Mouse (Mus musculus) hindbrain, postnatal 0 days (tissue): ENCODE measurements at regions not wholly inside any gene's neighbourhood (a gene's known extent, or its start where the extent isn't known, plus 50 kb on each side); places are given as distances from the start of the nearest gene placed in this dataset.
A peak's percentile ranks its signal among the peaks of the same experiment; 100 is the strongest.

ENCODE experiments used
- ATAC-seq: fragments of 200-750 bp; cut with Nextera tagmentation; 2 replicates; pipeline ENCODE4 v1.8.0; 2017; ENCODE audit warnings: mild to moderate bottlenecking, moderate TSS enrichment, moderate library complexity
- DNase-seq: peaks from one replicate; pipeline ENCODE4 v3.0.0-alpha.2; 2015; ENCODE audit warnings: low spot score
- H3K27ac ChIP-seq: fragments of 300-500 bp; sonication (generic); 2 replicates; pipeline ENCODE4 v1.5.1; 2014; ENCODE audit warnings: mild to moderate bottlenecking
- H3K27me3 ChIP-seq: fragments of 300-500 bp; sonication (generic); 2 replicates; pipeline ENCODE4 v1.6.1; 2014; ENCODE audit warnings: low read length, mixed read lengths; ENCODE audit not compliant: insufficient read depth
- H3K36me3 ChIP-seq: fragments of 300-500 bp; sonication (generic); 2 replicates; pipeline ENCODE4 v1.6.1; 2014; ENCODE audit warnings: low read length, mixed read lengths; ENCODE audit not compliant: insufficient read depth
- H3K4me1 ChIP-seq: fragments of 300-500 bp; sonication (generic); 2 replicates; pipeline ENCODE4 v1.6.1; 2014; ENCODE audit warnings: antibody characterized with exemption, low read length, mixed read lengths; ENCODE audit not compliant: insufficient read depth
- H3K4me2 ChIP-seq: fragments of 300-500 bp; sonication (generic); 2 replicates; pipeline ENCODE4 v1.6.1; 2014; ENCODE audit warnings: low read depth, mild to moderate bottlenecking, low read length, moderate library complexity, mixed read lengths
- H3K4me3 ChIP-seq: fragments of 300-500 bp; sonication (generic); 2 replicates; pipeline ENCODE4 v1.5.1; 2014; ENCODE audit warnings: low read length
- H3K9ac ChIP-seq: fragments of 300-500 bp; sonication (generic); replicated peaks from 2 replicates; pipeline ENCODE4 v1.6.1; 2014; ENCODE audit warnings: mild to moderate bottlenecking, low read length, moderate library complexity, mixed read lengths
- H3K9me3 ChIP-seq: fragments of 300-500 bp; sonication (generic); 2 replicates; pipeline ENCODE4 v1.6.1; 2016; ENCODE audit warnings: low read length, mixed read lengths
- CTCF ChIP-seq: IDR thresholded peaks from 2 replicates; pipeline ENCODE4 v1.5.1; 2016; ENCODE audit warnings: antibody characterized with exemption, control low read depth, low read depth
- WGBS: fragments of 180-500 bp; shearing (Covaris S2); extraction: QIAGEN DNeasy Blood & Tissue Kit; methylation state at CpG from one replicate; pipeline ENCODE4 v1.1.7; 2014; 5-methylcytosine and 5-hydroxymethylcytosine counted together

DNA sequence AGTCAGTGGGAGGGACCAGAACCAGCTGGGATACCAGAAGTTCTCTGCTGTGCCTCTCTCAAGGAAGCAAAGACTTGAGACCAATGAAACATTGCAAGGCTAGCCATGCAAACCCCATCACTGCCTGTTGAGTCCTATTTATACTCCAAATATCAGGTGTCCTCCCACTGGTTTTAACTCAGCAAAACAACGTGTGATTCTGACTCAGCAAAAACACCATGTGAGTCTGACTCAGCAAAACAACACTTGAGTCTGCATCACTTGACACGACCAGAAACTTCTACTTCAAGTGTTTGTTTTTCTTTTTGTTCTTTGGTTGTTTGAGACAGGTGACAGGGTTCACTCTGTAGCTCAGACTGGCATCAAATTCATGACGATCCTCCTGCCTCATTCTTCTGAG lies 204.6 kb upstream of the Ctbp2 start:
- Histone ChIP-seq H3K36me3 (no peaks in the 10 kb centered on the region), H3K9me3 (no peaks in the 10 kb centered on the region), H3K27me3 (no peaks in the 10 kb centered on the region), H3K27ac (no peak overlapping the region), H3K4me2 (no peak overlapping the region), H3K4me3 (no peak overlapping the region), H3K4me1 (no peaks in the 10 kb centered on the region), H3K9ac (no peak overlapping the region)
- no peak for TF ChIP-seq CTCF
- DNase-seq (no peak), ATAC-seq (no peak)
- 70% methylated on average over 3 of the region's 3 CpGs for WGBS

DNA sequence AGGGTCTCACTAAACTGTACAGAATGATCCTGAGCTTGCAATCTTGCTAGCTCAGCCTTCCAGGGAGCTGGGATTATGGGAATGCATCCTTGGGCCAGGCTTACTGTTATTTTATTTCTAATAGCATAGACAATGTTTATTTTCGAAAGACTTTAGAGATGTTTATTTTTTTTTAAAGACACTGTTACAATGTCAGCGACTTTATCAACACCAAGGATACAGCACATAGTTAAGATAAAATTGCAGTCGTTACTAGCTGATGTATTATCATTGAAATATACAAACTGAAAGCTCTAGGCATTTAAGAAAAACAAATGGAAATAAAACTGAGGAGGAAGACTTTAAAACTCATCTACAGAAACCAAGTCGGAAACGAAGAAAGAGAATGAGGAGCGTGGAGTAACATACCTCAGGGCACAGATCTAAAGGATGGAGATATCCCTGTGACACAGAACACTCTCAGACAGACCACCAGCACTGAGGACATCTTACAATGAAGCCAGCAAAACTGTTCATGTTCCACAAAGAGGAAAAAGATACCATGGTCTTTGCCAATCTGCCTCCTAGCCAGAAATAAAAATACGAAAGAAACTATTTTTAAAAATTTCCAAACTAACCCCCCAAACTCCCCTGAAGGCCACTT lies 201.5 kb upstream of the Ctbp2 start:
- H3K4me2 ChIP-seq = no peak overlapping the region
- 85% methylated on average over 7 of the region's 7 CpGs for WGBS
- H3K36me3 ChIP-seq = no peaks in the 10 kb centered on the region
- no peaks in the 10 kb centered on the region for H3K4me1 ChIP-seq
- no peak overlapping the region for H3K9ac ChIP-seq
- no peak for ATAC-seq
- no peak overlapping the region for H3K27ac ChIP-seq
- H3K27me3 ChIP-seq = no peaks in the 10 kb centered on the region
- H3K4me3 ChIP-seq = no peak overlapping the region
- no peak for DNase-seq
- TF ChIP-seq CTCF = no peak
- H3K9me3 ChIP-seq = no peaks in the 10 kb centered on the region

DNA sequence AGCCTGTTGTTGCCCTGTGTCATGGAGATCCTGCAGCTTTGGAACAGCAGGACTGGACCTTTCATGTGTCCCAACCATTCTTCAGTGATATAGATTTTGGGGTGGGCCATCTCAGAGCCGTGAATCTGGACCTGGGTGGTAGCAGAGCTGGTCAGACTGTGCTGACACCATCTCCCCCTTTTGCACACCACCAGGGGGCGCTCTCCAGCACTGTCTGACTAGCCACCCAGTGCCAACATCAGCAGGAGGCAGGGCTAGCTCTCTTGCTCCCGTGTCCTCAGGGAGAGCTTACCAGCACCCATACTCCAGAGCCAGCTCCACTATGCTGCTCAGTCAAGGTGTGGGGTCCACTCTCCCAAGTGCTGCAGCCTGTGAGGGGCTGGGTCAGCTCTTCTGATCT lies 199.8 kb upstream of the Ctbp2 start:
- no peak overlapping the region for H3K4me2 ChIP-seq
- DNase-seq (no peak), ATAC-seq (no peak)
- H3K4me3 ChIP-seq = no peak overlapping the region
- no peaks in the 10 kb centered on the region for H3K4me1 ChIP-seq
- no peaks in the 10 kb centered on the region for H3K9me3 ChIP-seq
- no peaks in the 10 kb centered on the region for H3K27me3 ChIP-seq
- TF ChIP-seq CTCF = peak; percentile 25
- H3K9ac ChIP-seq = no peak overlapping the region
- WGBS = 76% methylated on average over 3 of the region's 3 CpGs
- no peak overlapping the region for H3K27ac ChIP-seq
- H3K36me3 ChIP-seq = no peaks in the 10 kb centered on the region

DNA sequence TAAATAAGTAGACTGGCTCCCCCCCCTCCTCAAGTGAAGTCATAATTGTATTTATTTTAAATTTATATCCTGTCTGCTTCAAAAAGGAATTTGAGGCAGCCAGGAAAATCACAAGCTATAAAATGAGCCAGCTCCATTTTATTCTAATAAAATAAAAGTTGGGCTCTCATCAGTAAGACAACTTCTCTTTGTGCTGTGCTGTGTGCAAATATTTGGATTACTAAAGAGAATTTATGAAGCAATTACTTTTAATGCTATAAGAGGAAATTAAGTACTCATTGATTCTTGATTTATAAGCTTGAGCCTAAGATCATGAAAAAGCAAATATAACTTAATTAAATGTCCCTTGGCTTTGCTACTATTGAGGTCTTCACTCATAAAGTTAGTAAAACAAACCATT lies 193.4 kb upstream of the Ctbp2 start:
- H3K4me2 ChIP-seq = no peak overlapping the region
- no peak for TF ChIP-seq CTCF
- ATAC-seq (no peak), DNase-seq (no peak)
- H3K9me3 ChIP-seq = no peaks in the 10 kb centered on the region
- H3K27me3 ChIP-seq = no peaks in the 10 kb centered on the region
- no peak overlapping the region for H3K4me3 ChIP-seq
- no peak overlapping the region for H3K9ac ChIP-seq
- H3K4me1 ChIP-seq = 0 out of 2 replicates have a peak, but pooled peaks cover 3% of the 10 kb centered on the region
- H3K36me3 ChIP-seq = no peaks in the 10 kb centered on the region
- H3K27ac ChIP-seq = no peak overlapping the region

DNA sequence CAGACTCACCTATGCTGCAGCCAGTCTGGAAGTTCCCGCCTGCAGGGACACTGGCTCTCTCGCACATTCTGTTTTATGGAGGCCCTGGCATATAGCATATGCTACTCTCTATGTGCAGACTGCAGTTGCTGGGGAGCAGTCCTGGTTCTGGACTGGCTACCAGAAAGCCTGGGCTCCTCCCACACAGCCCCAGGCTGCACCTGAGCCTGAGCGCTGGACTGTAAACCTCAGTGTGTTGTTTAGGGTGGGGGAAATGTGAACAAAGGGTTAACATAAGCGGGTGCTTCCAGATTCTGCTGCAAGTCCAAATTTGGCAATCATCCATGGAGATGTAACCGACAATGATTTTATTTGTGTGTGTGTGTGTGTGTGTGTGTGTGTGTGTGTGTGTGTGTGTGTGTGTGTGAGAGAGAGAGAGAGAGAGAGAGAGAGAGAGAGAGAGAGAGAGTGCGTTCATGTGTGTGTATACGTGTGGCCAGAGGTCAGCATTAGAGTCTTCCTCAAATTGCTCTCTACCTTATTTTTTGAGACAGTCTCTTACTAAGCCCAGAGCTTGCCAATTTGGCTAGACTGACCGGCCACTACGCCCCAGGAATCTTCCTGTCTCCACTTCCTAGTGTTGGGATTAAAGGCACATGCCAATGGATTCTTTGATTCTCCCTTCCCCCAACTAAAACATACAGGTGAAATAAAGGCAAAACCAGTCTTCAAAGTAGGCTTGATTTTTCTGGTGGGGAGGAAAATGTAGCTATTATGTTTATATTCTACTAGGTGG lies 192.7 kb upstream of the Ctbp2 start:
- ATAC-seq (no peak), DNase-seq (peak; percentile 34)
- no peaks in the 10 kb centered on the region for H3K36me3 ChIP-seq
- H3K4me3 ChIP-seq = no peak overlapping the region
- H3K9ac ChIP-seq = no peak overlapping the region
- no peak for TF ChIP-seq CTCF
- H3K9me3 ChIP-seq = no peaks in the 10 kb centered on the region
- no peak overlapping the region for H3K4me2 ChIP-seq
- no peak overlapping the region for H3K27ac ChIP-seq
- H3K27me3 ChIP-seq = no peaks in the 10 kb centered on the region
- 0 out of 2 replicates have a peak, but pooled peaks cover 3% of the 10 kb centered on the region for H3K4me1 ChIP-seq
- WGBS = 40% methylated on average over 9 of the region's 9 CpGs

DNA sequence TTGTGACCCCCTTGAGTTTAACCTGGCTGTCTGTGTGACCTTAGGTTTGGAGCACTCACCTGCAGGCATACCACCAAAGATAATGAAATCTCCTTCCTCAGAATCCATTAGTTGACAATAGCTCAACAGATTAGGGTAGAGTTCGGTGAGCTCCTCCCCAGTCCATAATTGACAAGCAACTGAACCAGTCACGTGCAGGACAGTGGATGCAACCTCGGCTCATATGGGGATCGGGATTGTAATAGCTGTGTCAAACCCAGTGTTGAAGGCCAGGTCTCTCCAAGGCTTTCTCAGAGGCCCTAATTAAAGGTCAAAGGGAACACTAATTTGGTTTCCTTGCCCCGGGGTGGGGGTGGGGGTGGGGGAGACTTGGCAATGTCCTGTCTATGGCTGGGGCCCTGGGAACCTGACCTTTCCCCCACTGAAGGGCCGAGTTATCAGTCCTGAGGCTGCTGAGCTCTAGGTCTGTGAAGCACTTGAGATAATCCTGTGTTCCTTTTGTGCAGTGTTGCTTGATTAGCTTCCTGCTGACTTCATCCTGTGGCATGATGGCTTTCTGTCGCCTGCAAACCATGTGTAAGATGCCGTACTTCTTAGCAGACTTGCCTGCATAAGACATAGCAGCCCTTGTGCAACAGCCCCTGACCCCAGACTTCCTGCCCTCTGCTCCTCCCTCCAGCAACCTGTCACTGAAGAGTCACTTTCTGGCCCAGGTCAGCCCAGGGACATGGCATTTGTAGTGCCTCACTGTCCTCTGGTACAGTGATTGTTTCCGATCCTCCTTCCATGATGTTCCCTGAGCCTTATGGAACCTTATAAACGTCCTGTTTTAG lies 191.3 kb upstream of the Ctbp2 start:
- no peaks in the 10 kb centered on the region for H3K36me3 ChIP-seq
- no peak overlapping the region for H3K4me3 ChIP-seq
- H3K9ac ChIP-seq = no peak overlapping the region
- no peaks in the 10 kb centered on the region for H3K27me3 ChIP-seq
- H3K27ac ChIP-seq = no peak overlapping the region
- no peak for TF ChIP-seq CTCF
- no peak for ATAC-seq
- WGBS = 56% methylated on average over 10 of the region's 10 CpGs
- H3K9me3 ChIP-seq = no peaks in the 10 kb centered on the region
- no peak for DNase-seq
- H3K4me2 ChIP-seq = no peak overlapping the region
- H3K4me1 ChIP-seq = 0 out of 2 replicates have a peak, but pooled peaks cover 3% of the 10 kb centered on the region
